Mouse (Mus musculus): ENCODE measurements at regions not wholly inside any gene's neighbourhood (a gene's known extent, or its start where the extent isn't known, plus 50 kb on each side); places are given as distances from the start of the nearest gene placed in this dataset.

DNA sequence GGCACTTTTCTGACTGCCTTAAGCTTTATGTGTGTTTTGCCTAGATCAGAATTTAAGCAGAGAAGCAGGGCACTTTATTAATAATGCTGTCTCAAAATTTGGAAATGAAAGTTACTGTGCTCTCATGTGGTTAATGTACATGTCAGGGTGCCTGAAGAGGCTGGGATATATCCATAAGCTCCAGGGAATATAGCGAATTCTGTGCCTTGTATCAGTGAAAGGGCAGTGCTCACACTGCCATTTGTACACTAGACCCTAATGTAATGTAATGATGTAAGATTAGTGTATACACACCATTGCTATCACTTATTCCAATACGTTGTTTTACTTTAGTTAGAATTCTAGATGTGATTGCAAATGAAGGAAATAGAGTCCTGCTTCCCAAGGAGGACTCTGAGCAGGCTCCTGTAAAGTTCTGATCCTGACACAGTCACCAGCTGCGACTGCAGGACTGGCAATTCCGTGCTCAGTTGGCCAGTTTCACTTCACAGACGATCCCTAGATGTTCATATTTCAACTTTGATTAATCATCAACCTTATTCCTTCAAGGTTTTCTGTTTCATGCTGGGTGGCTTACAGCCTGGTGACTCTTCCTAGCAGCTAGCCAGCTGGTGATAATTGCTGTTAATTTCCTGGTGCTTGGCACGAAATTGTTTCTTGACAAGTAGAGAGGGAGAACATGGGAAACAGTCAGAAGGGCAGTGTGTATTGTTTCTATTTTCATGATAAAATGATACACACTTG lies 273.7 kb upstream of the Mettl25 start:
- no peak for TF ChIP-seq POLR2A (IDR thresholded peaks at IDR 0.05; ENCODE audit: borderline replicate concordance, insufficient read depth, low read length)
- TF ChIP-seq CTCF (IDR thresholded peaks at IDR 0.05; ENCODE audit: borderline replicate concordance, insufficient read depth, low read depth, low read length): no peak
